Mouse (Mus musculus): ENCODE measurements at regions not wholly inside any gene's neighbourhood (a gene's known extent, or its start where the extent isn't known, plus 50 kb on each side); places are given as distances from the start of the nearest gene placed in this dataset.

DNA sequence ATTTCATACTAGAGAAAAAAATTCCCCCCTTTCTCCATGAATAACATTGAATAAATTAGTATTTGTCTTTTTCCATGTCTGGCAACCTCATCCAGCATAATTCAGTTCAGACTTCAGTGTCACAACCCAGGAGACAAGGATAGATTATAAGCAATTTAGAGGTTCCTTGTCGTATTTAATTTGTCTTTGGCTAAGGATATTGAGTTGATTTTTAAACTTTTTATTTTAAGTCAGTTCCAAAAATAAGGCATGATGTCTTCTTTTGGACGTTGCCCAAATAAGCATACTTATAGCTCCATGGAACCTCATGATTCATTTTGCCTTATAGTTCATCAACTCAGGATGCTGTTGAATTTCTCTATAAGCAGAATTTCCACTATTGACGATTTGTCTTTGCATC lies 456.0 kb upstream of the Pappa start:
- no peaks in the 10 kb centered on the region for H3K9me3 ChIP-seq (ENCODE audit: control insufficient read depth, low read length)
- H3K36me3 ChIP-seq (ENCODE audit: control insufficient read depth, insufficient read depth, low read length): no peaks in the 10 kb centered on the region
- 66% methylated on average over 3 of the region's 3 CpGs for WGBS
- no peak overlapping the region for H3K9ac ChIP-seq (ENCODE audit: low read length)
- H3K27me3 ChIP-seq (ENCODE audit: control insufficient read depth, insufficient read depth, low read length): no peaks in the 10 kb centered on the region
- no peak for ATAC-seq (ENCODE audit: insufficient number of reproducible peaks, insufficient read depth, low FRiP score, low read depth)
- no peak overlapping the region for H3K4me2 ChIP-seq (ENCODE audit: low read length)
- H3K4me3 ChIP-seq (ENCODE audit: control insufficient read depth in 1 of 2, insufficient read depth in 1 of 2, low read depth in 1 of 2, low read length in 2 of 2): no peak overlapping the region
- H3K4me1 ChIP-seq (ENCODE audit: control insufficient read depth in 2 of 2, insufficient read depth in 2 of 2, low read length in 2 of 2): no peaks in the 10 kb centered on the region
- no peak overlapping the region for H3K27ac ChIP-seq (replicated peaks in 1 of 2; ENCODE audit: control insufficient read depth in 1 of 2, insufficient read depth in 1 of 2, low read depth in 2 of 2, low read length in 2 of 2)

DNA sequence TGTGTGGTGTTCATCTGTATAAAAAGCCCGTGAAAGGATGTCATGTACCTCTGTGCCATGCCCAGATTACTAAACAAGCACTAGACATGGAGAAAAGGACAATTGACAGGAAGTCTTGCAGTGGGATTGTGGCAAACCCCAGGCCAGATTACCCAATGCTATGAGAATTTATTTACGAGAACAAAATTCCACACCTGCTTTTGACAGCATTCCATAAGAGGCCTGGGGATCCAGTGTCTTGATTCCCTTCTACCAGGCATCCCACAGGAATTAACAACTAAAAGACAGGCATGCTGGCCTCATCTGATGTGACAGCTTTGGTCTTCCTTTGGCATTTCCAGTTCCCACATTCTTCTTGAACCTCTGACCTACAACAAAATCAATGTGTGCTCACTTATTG lies 454.3 kb upstream of the Pappa start:
- Histone ChIP-seq H3K4me2 (ENCODE audit: low read length) (no peak overlapping the region), H3K9ac (ENCODE audit: low read length) (no peak overlapping the region), H3K9me3 (ENCODE audit: control insufficient read depth, low read length) (no peaks in the 10 kb centered on the region), H3K4me1 (ENCODE audit: control insufficient read depth in 2 of 2, insufficient read depth in 2 of 2, low read length in 2 of 2) (no peaks in the 10 kb centered on the region), H3K36me3 (ENCODE audit: control insufficient read depth, insufficient read depth, low read length) (no peaks in the 10 kb centered on the region), H3K27ac (replicated peaks in 1 of 2; ENCODE audit: control insufficient read depth in 1 of 2, insufficient read depth in 1 of 2, low read depth in 2 of 2, low read length in 2 of 2) (no peak overlapping the region), H3K4me3 (ENCODE audit: control insufficient read depth in 1 of 2, insufficient read depth in 1 of 2, low read depth in 1 of 2, low read length in 2 of 2) (no peak overlapping the region), H3K27me3 (ENCODE audit: control insufficient read depth, insufficient read depth, low read length) (no peaks in the 10 kb centered on the region)
- 59% methylated on average over 2 of the region's 2 CpGs for WGBS
- no peak for ATAC-seq (ENCODE audit: insufficient number of reproducible peaks, insufficient read depth, low FRiP score, low read depth)

DNA sequence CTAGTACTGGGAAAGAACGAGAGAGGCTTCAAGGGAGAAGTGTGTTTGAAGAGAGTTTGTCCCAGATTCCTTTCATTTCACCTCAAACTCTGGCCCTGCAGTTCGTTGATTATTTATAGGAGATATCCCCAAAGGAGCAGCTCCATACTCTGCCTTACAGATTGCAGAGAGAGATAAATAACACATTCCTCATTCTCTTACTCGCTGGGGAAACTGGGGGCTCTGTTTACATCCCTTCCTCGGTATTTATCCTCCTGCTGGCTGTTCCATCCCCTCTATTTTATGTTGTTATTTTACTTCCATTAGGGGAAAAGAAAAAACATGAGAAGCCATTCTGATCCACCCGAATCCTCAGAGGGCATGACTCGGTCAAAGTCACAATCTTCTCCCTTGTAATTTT lies 447.5 kb upstream of the Pappa start:
- WGBS: 53% methylated on average over 6 of the region's 6 CpGs
- H3K9me3 ChIP-seq (ENCODE audit: control insufficient read depth, low read length): no peaks in the 10 kb centered on the region
- no peaks in the 10 kb centered on the region for H3K36me3 ChIP-seq (ENCODE audit: control insufficient read depth, insufficient read depth, low read length)
- no peak for ATAC-seq (ENCODE audit: insufficient number of reproducible peaks, insufficient read depth, low FRiP score, low read depth)
- no peak overlapping the region for H3K9ac ChIP-seq (ENCODE audit: low read length)
- H3K4me1 ChIP-seq (ENCODE audit: control insufficient read depth in 2 of 2, insufficient read depth in 2 of 2, low read length in 2 of 2): no peaks in the 10 kb centered on the region
- H3K4me3 ChIP-seq (ENCODE audit: control insufficient read depth in 1 of 2, insufficient read depth in 1 of 2, low read depth in 1 of 2, low read length in 2 of 2): no peak overlapping the region
- H3K4me2 ChIP-seq (ENCODE audit: low read length): no peak overlapping the region
- H3K27ac ChIP-seq (replicated peaks in 1 of 2; ENCODE audit: control insufficient read depth in 1 of 2, insufficient read depth in 1 of 2, low read depth in 2 of 2, low read length in 2 of 2): no peak overlapping the region
- H3K27me3 ChIP-seq (ENCODE audit: control insufficient read depth, insufficient read depth, low read length): no peaks in the 10 kb centered on the region

DNA sequence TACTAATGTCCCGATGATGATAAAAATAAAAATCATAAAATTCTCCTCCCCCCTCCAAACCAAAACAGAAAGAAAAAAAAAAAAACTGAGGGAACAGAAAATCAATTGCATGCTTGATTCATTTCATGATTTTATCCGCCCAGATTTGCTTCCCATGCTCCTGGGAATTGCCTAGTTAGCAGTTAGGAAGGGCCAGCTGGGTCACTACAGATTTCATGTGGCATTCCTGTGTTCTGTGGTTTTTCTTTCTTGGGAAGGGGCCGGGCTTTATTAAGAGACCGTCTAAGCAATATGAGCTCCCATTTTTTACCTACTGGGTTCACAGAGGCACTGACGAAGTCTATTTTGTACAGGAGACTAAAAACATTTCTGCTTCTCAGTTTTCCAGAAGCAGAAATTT lies 447.1 kb upstream of the Pappa start:
- 75% methylated on average over 5 of the region's 5 CpGs for WGBS
- Histone ChIP-seq H3K27ac (replicated peaks in 1 of 2; ENCODE audit: control insufficient read depth in 1 of 2, insufficient read depth in 1 of 2, low read depth in 2 of 2, low read length in 2 of 2) (no peak overlapping the region), H3K9me3 (ENCODE audit: control insufficient read depth, low read length) (no peaks in the 10 kb centered on the region), H3K4me3 (ENCODE audit: control insufficient read depth in 1 of 2, insufficient read depth in 1 of 2, low read depth in 1 of 2, low read length in 2 of 2) (no peak overlapping the region), H3K4me1 (ENCODE audit: control insufficient read depth in 2 of 2, insufficient read depth in 2 of 2, low read length in 2 of 2) (no peaks in the 10 kb centered on the region), H3K36me3 (ENCODE audit: control insufficient read depth, insufficient read depth, low read length) (no peaks in the 10 kb centered on the region), H3K4me2 (ENCODE audit: low read length) (no peak overlapping the region), H3K27me3 (ENCODE audit: control insufficient read depth, insufficient read depth, low read length) (no peaks in the 10 kb centered on the region), H3K9ac (ENCODE audit: low read length) (no peak overlapping the region)
- ATAC-seq (ENCODE audit: insufficient number of reproducible peaks, insufficient read depth, low FRiP score, low read depth): no peak

DNA sequence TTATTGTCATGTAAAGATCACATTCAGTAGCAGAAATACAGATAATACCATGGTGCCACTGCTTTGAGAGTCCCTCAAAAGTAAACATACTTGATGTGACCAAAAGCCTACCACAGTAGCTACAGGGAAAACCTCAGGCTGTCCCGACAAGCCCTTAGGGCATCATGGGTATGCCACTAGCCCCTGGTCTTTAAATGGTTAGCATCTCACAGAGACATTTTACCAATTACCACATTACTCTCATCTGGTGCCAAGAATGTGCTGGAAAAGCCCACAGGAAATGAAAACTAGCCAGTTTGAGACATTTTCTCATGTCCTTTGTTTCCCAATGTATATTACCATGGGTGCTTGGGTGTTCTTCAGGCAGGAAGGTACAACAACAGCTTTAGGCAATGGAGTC lies 439.3 kb upstream of the Pappa start:
- 74% methylated on average over 1 of the region's 1 CpGs for WGBS
- Histone ChIP-seq H3K27ac (replicated peaks in 1 of 2; ENCODE audit: control insufficient read depth in 1 of 2, insufficient read depth in 1 of 2, low read depth in 2 of 2, low read length in 2 of 2) (no peak overlapping the region), H3K4me3 (ENCODE audit: control insufficient read depth in 1 of 2, insufficient read depth in 1 of 2, low read depth in 1 of 2, low read length in 2 of 2) (no peak overlapping the region), H3K9me3 (ENCODE audit: control insufficient read depth, low read length) (no peaks in the 10 kb centered on the region), H3K27me3 (ENCODE audit: control insufficient read depth, insufficient read depth, low read length) (no peaks in the 10 kb centered on the region), H3K9ac (ENCODE audit: low read length) (no peak overlapping the region), H3K4me1 (ENCODE audit: control insufficient read depth in 2 of 2, insufficient read depth in 2 of 2, low read length in 2 of 2) (no peaks in the 10 kb centered on the region), H3K36me3 (ENCODE audit: control insufficient read depth, insufficient read depth, low read length) (no peaks in the 10 kb centered on the region), H3K4me2 (ENCODE audit: low read length) (no peak overlapping the region)
- no peak for ATAC-seq (ENCODE audit: insufficient number of reproducible peaks, insufficient read depth, low FRiP score, low read depth)

DNA sequence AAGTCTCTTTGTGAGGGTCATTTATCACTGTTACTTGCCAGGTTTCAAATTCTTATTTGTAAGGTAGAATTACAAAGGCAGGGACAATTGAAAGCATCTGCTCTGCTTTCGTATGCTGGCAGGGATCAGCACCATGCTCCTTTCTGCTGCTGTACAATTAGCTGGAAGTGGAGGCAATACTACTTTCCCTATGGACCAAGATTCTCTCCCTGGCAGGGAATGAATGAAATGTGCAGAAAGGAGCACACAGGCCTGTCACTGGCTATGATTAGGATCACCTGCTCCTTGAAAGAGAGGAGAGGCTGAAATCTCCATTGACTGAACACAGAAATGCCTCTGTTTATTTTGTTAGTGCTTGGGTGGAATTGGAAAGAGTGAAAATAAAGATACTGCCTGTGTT lies 427.8 kb upstream of the Pappa start:
- H3K4me3 ChIP-seq (ENCODE audit: control insufficient read depth in 1 of 2, insufficient read depth in 1 of 2, low read depth in 1 of 2, low read length in 2 of 2): no peak overlapping the region
- no peak overlapping the region for H3K9ac ChIP-seq (ENCODE audit: low read length)
- ATAC-seq (ENCODE audit: insufficient number of reproducible peaks, insufficient read depth, low FRiP score, low read depth): no peak
- no peak overlapping the region for H3K4me2 ChIP-seq (ENCODE audit: low read length)
- H3K36me3 ChIP-seq (ENCODE audit: control insufficient read depth, insufficient read depth, low read length): no peaks in the 10 kb centered on the region
- no peaks in the 10 kb centered on the region for H3K27me3 ChIP-seq (ENCODE audit: control insufficient read depth, insufficient read depth, low read length)
- no peak overlapping the region for H3K27ac ChIP-seq (replicated peaks in 1 of 2; ENCODE audit: control insufficient read depth in 1 of 2, insufficient read depth in 1 of 2, low read depth in 2 of 2, low read length in 2 of 2)
- H3K9me3 ChIP-seq (ENCODE audit: control insufficient read depth, low read length): no peaks in the 10 kb centered on the region
- WGBS: 66% methylated on average over 1 of the region's 1 CpGs
- no peaks in the 10 kb centered on the region for H3K4me1 ChIP-seq (ENCODE audit: control insufficient read depth in 2 of 2, insufficient read depth in 2 of 2, low read length in 2 of 2)

DNA sequence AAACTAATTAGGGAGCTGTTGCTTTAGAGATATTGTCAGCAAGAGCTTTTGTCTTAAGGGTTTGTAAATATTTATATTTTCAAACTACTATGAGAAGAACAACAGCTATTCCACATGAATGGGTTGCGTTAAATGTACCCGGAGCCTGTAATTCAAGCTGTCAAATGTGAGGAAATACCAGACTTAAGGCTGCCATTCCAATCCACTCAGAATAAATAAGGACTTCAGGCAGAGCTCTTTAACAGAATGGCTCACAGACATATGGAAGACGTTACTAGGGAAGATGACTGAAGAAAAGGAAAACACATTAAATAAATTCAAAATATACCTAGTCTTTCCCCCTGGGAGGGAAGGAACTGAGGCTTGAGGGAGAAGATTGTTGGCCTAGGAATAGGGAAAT lies 400.7 kb upstream of the Pappa start:
- ATAC-seq (ENCODE audit: insufficient number of reproducible peaks, insufficient read depth, low FRiP score, low read depth): no peak
- WGBS: 49% methylated on average over 3 of the region's 3 CpGs
- Histone ChIP-seq H3K4me1 (ENCODE audit: control insufficient read depth in 2 of 2, insufficient read depth in 2 of 2, low read length in 2 of 2) (no peaks in the 10 kb centered on the region), H3K9ac (ENCODE audit: low read length) (no peak overlapping the region), H3K27me3 (ENCODE audit: control insufficient read depth, insufficient read depth, low read length) (no peaks in the 10 kb centered on the region), H3K36me3 (ENCODE audit: control insufficient read depth, insufficient read depth, low read length) (no peaks in the 10 kb centered on the region), H3K4me3 (ENCODE audit: control insufficient read depth in 1 of 2, insufficient read depth in 1 of 2, low read depth in 1 of 2, low read length in 2 of 2) (no peak overlapping the region), H3K9me3 (ENCODE audit: control insufficient read depth, low read length) (no peaks in the 10 kb centered on the region), H3K4me2 (ENCODE audit: low read length) (no peak overlapping the region), H3K27ac (replicated peaks in 1 of 2; ENCODE audit: control insufficient read depth in 1 of 2, insufficient read depth in 1 of 2, low read depth in 2 of 2, low read length in 2 of 2) (no peak overlapping the region)

DNA sequence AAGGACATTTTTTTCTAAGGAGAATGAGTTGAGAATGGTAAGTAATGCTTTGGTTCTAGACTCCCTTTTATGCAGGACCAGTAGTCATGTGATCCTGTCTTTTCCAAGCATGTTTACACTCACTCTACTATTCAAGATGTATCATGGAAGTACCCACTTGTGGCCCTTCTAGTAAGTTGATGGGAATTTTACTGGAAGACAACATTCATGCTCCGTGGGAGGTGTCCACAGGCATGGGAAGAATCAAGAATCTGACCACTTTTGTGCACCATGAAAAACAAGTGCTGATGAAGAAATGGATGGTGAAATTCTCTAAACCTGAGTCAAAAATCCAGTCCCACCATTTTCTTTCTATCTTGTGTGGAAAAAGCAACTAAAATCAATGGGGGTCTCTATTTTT lies 399.1 kb upstream of the Pappa start:
- H3K4me3 ChIP-seq (ENCODE audit: control insufficient read depth in 1 of 2, insufficient read depth in 1 of 2, low read depth in 1 of 2, low read length in 2 of 2): no peak overlapping the region
- 64% methylated on average over 1 of the region's 1 CpGs for WGBS
- H3K27me3 ChIP-seq (ENCODE audit: control insufficient read depth, insufficient read depth, low read length): no peaks in the 10 kb centered on the region
- H3K9me3 ChIP-seq (ENCODE audit: control insufficient read depth, low read length): no peaks in the 10 kb centered on the region
- no peak overlapping the region for H3K9ac ChIP-seq (ENCODE audit: low read length)
- no peaks in the 10 kb centered on the region for H3K36me3 ChIP-seq (ENCODE audit: control insufficient read depth, insufficient read depth, low read length)
- no peak for ATAC-seq (ENCODE audit: insufficient number of reproducible peaks, insufficient read depth, low FRiP score, low read depth)
- no peak overlapping the region for H3K4me2 ChIP-seq (ENCODE audit: low read length)
- H3K4me1 ChIP-seq (ENCODE audit: control insufficient read depth in 2 of 2, insufficient read depth in 2 of 2, low read length in 2 of 2): no peaks in the 10 kb centered on the region
- no peak overlapping the region for H3K27ac ChIP-seq (replicated peaks in 1 of 2; ENCODE audit: control insufficient read depth in 1 of 2, insufficient read depth in 1 of 2, low read depth in 2 of 2, low read length in 2 of 2)
